Mouse (Mus musculus) testis, adult 2 months (tissue): Measurements from ENCODE around the gene Hbb-bt.

Experiments
- CTCF ChIP-seq: fragments of 200-500 bp; IDR thresholded peaks from 2 replicates; pipeline ENCODE4 v1.5.1; 2012; ENCODE audit warnings: low read depth, mild to moderate bottlenecking, inconsistent platforms, low read length, moderate library complexity; ENCODE audit not compliant: control insufficient read depth, insufficient read depth, insufficient replicate concordance
- POLR2A ChIP-seq: fragments of 200-500 bp; IDR thresholded peaks from 2 replicates; pipeline ENCODE4 v1.6.1; 2012; ENCODE audit warnings: low read depth, mild to moderate bottlenecking, inconsistent platforms, low read length, moderate library complexity; ENCODE audit not compliant: control insufficient read depth

DNA sequence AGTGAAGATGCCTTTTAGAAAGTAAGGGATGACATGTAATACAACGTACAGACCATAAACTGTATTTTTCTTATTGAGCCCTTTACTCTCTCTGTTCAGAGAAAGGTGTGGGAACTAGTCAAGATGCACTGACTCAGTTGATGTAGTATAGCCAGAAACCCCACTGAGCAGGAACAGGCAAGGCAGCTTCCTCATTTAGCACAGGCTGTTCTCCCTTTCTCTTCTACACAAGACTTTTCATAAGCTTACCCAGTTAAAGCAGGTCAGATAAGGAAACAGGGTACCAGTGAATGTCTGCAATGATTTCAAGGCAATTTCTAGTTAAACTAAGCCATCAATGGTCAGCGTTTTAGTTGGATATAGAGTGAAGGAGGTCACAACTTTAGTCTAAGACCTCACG lies 47.7 kb upstream of the Hbb-bt start:
- TF ChIP-seq CTCF = no peak
- no peak for TF ChIP-seq POLR2A
